Mouse (Mus musculus): ENCODE data around the gene Cln5. TPM values are rescaled to one million over a fixed set of nuclear protein-coding genes. Genes with fewer than 3 reads are reported as not detected.

Gene Cln5
- polyA plus RNA-seq, 1 experiment from 2014 or later = 21.9 TPM

GRCm38 (mm10) chr14:103075166-103075565 lies 5.2 kb downstream of the Cln5 start:
- H3K4me3 ChIP-seq (ENCODE audit: low read depth, low read length) = no peak overlapping the region
- no peaks in the 10 kb centered on the region for H3K4me1 ChIP-seq (replicated peaks; ENCODE audit: control insufficient read depth, insufficient read depth)
- ATAC-seq (ENCODE audit: low FRiP score, low TSS enrichment) (no peak), DNase-seq (ENCODE audit: low spot score) (no peak)
- no peak for TF ChIP-seq CTCF (IDR thresholded peaks at IDR 0.05; ENCODE audit: low read depth)
- no peak for TF ChIP-seq EP300 (optimal IDR thresholded peaks at IDR 0.05)
- H3K27me3 ChIP-seq (ENCODE audit: control insufficient read depth, insufficient read depth, low read length) = no peaks in the 10 kb centered on the region
- WGBS = 85% methylated on average over 7 of the region's 7 CpGs
- no peaks in the 10 kb centered on the region for H3K9me3 ChIP-seq (ENCODE audit: control insufficient read depth, low read length)
- H3K36me3 ChIP-seq (ENCODE audit: control insufficient read depth, insufficient read depth, low read length) = peaks cover 9% of the 10 kb centered on the region; the same call in 1 of the 2 replicates
- no peak overlapping the region for H3K9ac ChIP-seq (ENCODE audit: low read length)
- no peak overlapping the region for H3K4me2 ChIP-seq (replicated peaks; ENCODE audit: low read depth)
- no peak overlapping the region for H3K27ac ChIP-seq (replicated peaks)

- H3K9ac ChIP-seq (ENCODE audit: low read length) = no peak overlapping the region
- H3K4me1 ChIP-seq (replicated peaks; ENCODE audit: control insufficient read depth, insufficient read depth) = no peaks in the 10 kb centered on the region
- no peak overlapping the region for H3K27ac ChIP-seq (replicated peaks)
- no peaks in the 10 kb centered on the region for H3K9me3 ChIP-seq (ENCODE audit: control insufficient read depth, low read length)
- no peaks in the 10 kb centered on the region for H3K27me3 ChIP-seq (ENCODE audit: control insufficient read depth, insufficient read depth, low read length)
- peaks cover 9% of the 10 kb centered on the region; the same call in 1 of the 2 replicates for H3K36me3 ChIP-seq (ENCODE audit: control insufficient read depth, insufficient read depth, low read length)
- H3K4me2 ChIP-seq (replicated peaks; ENCODE audit: low read depth) = no peak overlapping the region
- 91% methylated on average over 9 of the region's 9 CpGs for WGBS
- no peak overlapping the region for H3K4me3 ChIP-seq (ENCODE audit: low read depth, low read length)
- no peak for TF ChIP-seq EP300 (optimal IDR thresholded peaks at IDR 0.05)
- no peak for TF ChIP-seq CTCF (IDR thresholded peaks at IDR 0.05; ENCODE audit: low read depth)
- ATAC-seq (ENCODE audit: low FRiP score, low TSS enrichment) (no peak), DNase-seq (ENCODE audit: low spot score) (no peak)
Observed at GRCm38 (mm10) chr14:103077272-103078005, 7.4 kb downstream of the Cln5 start.

GRCm38 (mm10) chr14:103078006-103078912 lies 8.2 kb downstream of the Cln5 start:
- TF ChIP-seq CTCF (IDR thresholded peaks at IDR 0.05; ENCODE audit: low read depth) (no peak), EP300 (optimal IDR thresholded peaks at IDR 0.05) (no peak)
- Histone ChIP-seq H3K9me3 (ENCODE audit: control insufficient read depth, low read length) (no peaks in the 10 kb centered on the region), H3K4me2 (replicated peaks; ENCODE audit: low read depth) (no peak overlapping the region), H3K4me1 (replicated peaks; ENCODE audit: control insufficient read depth, insufficient read depth) (no peaks in the 10 kb centered on the region), H3K9ac (ENCODE audit: low read length) (no peak overlapping the region), H3K27ac (replicated peaks) (no peak overlapping the region), H3K27me3 (ENCODE audit: control insufficient read depth, insufficient read depth, low read length) (no peaks in the 10 kb centered on the region), H3K36me3 (ENCODE audit: control insufficient read depth, insufficient read depth, low read length) (peaks cover 8% of the 10 kb centered on the region; the same call in 1 of the 2 replicates), H3K4me3 (ENCODE audit: low read depth, low read length) (no peak overlapping the region)
- ATAC-seq (ENCODE audit: low FRiP score, low TSS enrichment) (no peak), DNase-seq (ENCODE audit: low spot score) (no peak)
- 84% methylated on average over 16 of the region's 16 CpGs for WGBS

- no peak for TF ChIP-seq EP300 (optimal IDR thresholded peaks at IDR 0.05)
- no peak for TF ChIP-seq CTCF (IDR thresholded peaks at IDR 0.05; ENCODE audit: low read depth)
- Histone ChIP-seq H3K36me3 (ENCODE audit: control insufficient read depth, insufficient read depth, low read length) (peaks cover 7% of the 10 kb centered on the region; the same call in 1 of the 2 replicates), H3K4me2 (replicated peaks; ENCODE audit: low read depth) (no peak overlapping the region), H3K4me3 (ENCODE audit: low read depth, low read length) (no peak overlapping the region), H3K9me3 (ENCODE audit: control insufficient read depth, low read length) (no peaks in the 10 kb centered on the region), H3K27me3 (ENCODE audit: control insufficient read depth, insufficient read depth, low read length) (no peaks in the 10 kb centered on the region), H3K9ac (ENCODE audit: low read length) (no peak overlapping the region), H3K4me1 (replicated peaks; ENCODE audit: control insufficient read depth, insufficient read depth) (no peaks in the 10 kb centered on the region), H3K27ac (replicated peaks) (no peak overlapping the region)
- 80% methylated on average over 9 of the region's 9 CpGs for WGBS
- ATAC-seq (ENCODE audit: low FRiP score, low TSS enrichment) (no peak), DNase-seq (ENCODE audit: low spot score) (no peak)
Observed at GRCm38 (mm10) chr14:103079209-103079977, 9.4 kb downstream of the Cln5 start.

GRCm38 (mm10) chr14:103085840-103086533 lies 16.0 kb downstream of the Cln5 start:
- no peak for ATAC-seq (ENCODE audit: low FRiP score, low TSS enrichment)
- Histone ChIP-seq H3K27ac (replicated peaks) (no peak overlapping the region), H3K36me3 (ENCODE audit: control insufficient read depth, insufficient read depth, low read length) (peaks cover 6% of the 10 kb centered on the region; the same call in 1 of the 2 replicates), H3K4me1 (replicated peaks; ENCODE audit: control insufficient read depth, insufficient read depth) (no peaks in the 10 kb centered on the region), H3K9ac (ENCODE audit: low read length) (no peak overlapping the region), H3K4me2 (replicated peaks; ENCODE audit: low read depth) (no peak overlapping the region), H3K9me3 (ENCODE audit: control insufficient read depth, low read length) (no peaks in the 10 kb centered on the region), H3K4me3 (ENCODE audit: low read depth, low read length) (no peak overlapping the region), H3K27me3 (ENCODE audit: control insufficient read depth, insufficient read depth, low read length) (no peaks in the 10 kb centered on the region)
- WGBS = 41% methylated on average over 1 of the region's 1 CpGs
- TF ChIP-seq CTCF (IDR thresholded peaks at IDR 0.05; ENCODE audit: low read depth) (no peak), EP300 (optimal IDR thresholded peaks at IDR 0.05) (no peak)
- no peak for DNase-seq (ENCODE audit: low spot score)
